Mouse (Mus musculus) liver, embryonic 12.5 days (tissue): ENCODE measurements at regions not wholly inside any gene's neighbourhood (a gene's known extent, or its start where the extent isn't known, plus 50 kb on each side); places are given as distances from the start of the nearest gene placed in this dataset.

Source experiments
- ATAC-seq: fragments of 200-750 bp; cut with Nextera tagmentation; 2 replicates; pipeline ENCODE4 v1.8.0; 2017; ENCODE audit warnings: moderate number of reproducible peaks, mild to moderate bottlenecking, moderate library complexity
- H3K27ac ChIP-seq: fragments of 300-500 bp; sonication (generic); 2 replicates; pipeline ENCODE4 v1.5.1; 2016; ENCODE audit warnings: mild to moderate bottlenecking
- H3K27me3 ChIP-seq: fragments of 300-500 bp; sonication (generic); replicated peaks from 2 replicates; pipeline ENCODE4 v1.6.1; 2016; ENCODE audit warnings: mild to moderate bottlenecking, moderate library complexity
- H3K36me3 ChIP-seq: fragments of 300-500 bp; sonication (generic); 2 replicates; pipeline ENCODE4 v1.6.1; 2016; ENCODE audit warnings: mild to moderate bottlenecking, moderate library complexity
- H3K4me1 ChIP-seq: fragments of 300-500 bp; sonication (generic); 2 replicates; pipeline ENCODE4 v1.6.1; 2016
- H3K4me2 ChIP-seq: fragments of 300-500 bp; sonication (generic); 2 replicates; pipeline ENCODE4 v1.6.1; 2016; ENCODE audit warnings: mild to moderate bottlenecking, moderate library complexity
- H3K4me3 ChIP-seq: fragments of 300-500 bp; sonication (generic); 2 replicates; pipeline ENCODE4 v1.5.1; 2016; ENCODE audit warnings: mild to moderate bottlenecking, moderate library complexity
- H3K9ac ChIP-seq: fragments of 300-500 bp; sonication (generic); 2 replicates; pipeline ENCODE4 v1.6.1; 2016; ENCODE audit warnings: mild to moderate bottlenecking, moderate library complexity
- H3K9me3 ChIP-seq: fragments of 300-500 bp; sonication (generic); replicated peaks from 2 replicates; pipeline ENCODE4 v1.6.1; 2016; ENCODE audit warnings: mild to moderate bottlenecking, moderate library complexity
- WGBS: fragments of 180-500 bp; shearing (Covaris S2); methylation state at CpG from one replicate; pipeline ENCODE4 v1.1.7; 2016; ENCODE audit not compliant: insufficient replicate concordance; 5-methylcytosine and 5-hydroxymethylcytosine counted together

- no peak for ATAC-seq
Measured at GRCm38 (mm10) chr11:19676514-19676913, 247.7 kb upstream of the Spred2 start.

DNA sequence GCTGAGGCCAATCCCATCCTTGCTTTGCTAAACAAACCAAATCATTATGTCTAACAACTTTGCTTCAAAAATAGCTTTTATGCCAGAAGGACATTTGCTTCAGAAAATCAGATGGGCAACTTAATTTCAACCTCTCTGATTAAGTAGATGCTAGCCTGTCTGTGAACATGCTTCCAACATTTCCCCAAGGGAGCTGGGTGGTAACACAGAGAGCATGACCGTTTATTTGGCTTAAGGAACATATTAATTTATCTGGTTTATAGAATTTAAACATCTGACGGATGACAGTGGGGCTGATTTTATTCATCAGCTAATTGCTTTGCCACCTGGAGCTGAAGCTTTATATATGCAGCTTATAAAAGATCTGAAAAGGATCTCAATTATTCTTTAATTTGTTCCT is 245.1 kb upstream of the Spred2 start:
- Histone ChIP-seq H3K9ac (no peak overlapping the region), H3K27me3 (no peaks in the 10 kb centered on the region), H3K4me2 (no peak overlapping the region), H3K4me1 (no peaks in the 10 kb centered on the region), H3K4me3 (no peak overlapping the region), H3K9me3 (no peaks in the 10 kb centered on the region), H3K27ac (no peak overlapping the region), H3K36me3 (no peaks in the 10 kb centered on the region)
- ATAC-seq, result no peak
- 59% methylated on average over 2 of the region's 2 CpGs for WGBS

More at GRCm38 (mm10) chr11:19676514-19676913, 247.7 kb upstream of the Spred2 start:
- 72% methylated on average over 1 of the region's 1 CpGs for WGBS
- no peaks in the 10 kb centered on the region for H3K36me3 ChIP-seq
- H3K9ac ChIP-seq, result no peak overlapping the region
- H3K4me3 ChIP-seq, result no peak overlapping the region
- no peaks in the 10 kb centered on the region for H3K27me3 ChIP-seq
- no peaks in the 10 kb centered on the region for H3K9me3 ChIP-seq
- H3K4me1 ChIP-seq, result no peaks in the 10 kb centered on the region
- H3K27ac ChIP-seq, result no peak overlapping the region
- H3K4me2 ChIP-seq, result no peak overlapping the region

GRCm38 (mm10) chr11:19679669-19680068 is 244.5 kb upstream of the Spred2 start:
- WGBS, result 73% methylated on average over 5 of the region's 5 CpGs

DNA sequence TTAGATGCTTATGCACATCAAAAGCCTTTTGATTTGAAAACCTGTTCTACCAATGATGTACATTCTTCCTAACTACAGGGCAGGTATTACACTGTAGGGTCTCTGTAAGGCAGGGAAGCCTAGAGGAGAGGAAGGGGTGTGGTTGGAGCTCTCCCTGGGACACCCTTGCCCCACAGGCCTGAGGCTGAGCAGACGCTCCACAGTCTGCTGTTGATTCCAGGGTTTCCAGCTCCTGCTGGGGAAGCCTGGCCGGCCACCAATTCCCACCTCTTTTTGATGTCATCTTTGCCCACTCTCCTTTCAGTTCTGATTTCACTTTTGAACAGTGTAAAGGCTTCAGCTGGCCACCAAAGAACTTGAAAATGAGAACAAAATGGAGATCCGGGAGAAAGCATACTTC is 223.0 kb upstream of the Spred2 start:
- H3K4me2 ChIP-seq, result no peak overlapping the region
- 57% methylated on average over 3 of the region's 3 CpGs for WGBS
- H3K4me3 ChIP-seq, result no peak overlapping the region
- no peaks in the 10 kb centered on the region for H3K27me3 ChIP-seq
- H3K36me3 ChIP-seq, result no peaks in the 10 kb centered on the region
- H3K9me3 ChIP-seq, result no peaks in the 10 kb centered on the region
- ATAC-seq, result no peak
- no peak overlapping the region for H3K27ac ChIP-seq
- H3K4me1 ChIP-seq, result no peaks in the 10 kb centered on the region
- H3K9ac ChIP-seq, result no peak overlapping the region

More at GRCm38 (mm10) chr11:19679669-19680068, 244.5 kb upstream of the Spred2 start:
- no peaks in the 10 kb centered on the region for H3K9me3 ChIP-seq
- ATAC-seq, result no peak
- no peaks in the 10 kb centered on the region for H3K27me3 ChIP-seq
- H3K4me3 ChIP-seq, result no peak overlapping the region
- H3K4me1 ChIP-seq, result no peaks in the 10 kb centered on the region
- no peak overlapping the region for H3K4me2 ChIP-seq
- H3K36me3 ChIP-seq, result no peaks in the 10 kb centered on the region
- H3K9ac ChIP-seq, result no peak overlapping the region
- H3K27ac ChIP-seq, result no peak overlapping the region

DNA sequence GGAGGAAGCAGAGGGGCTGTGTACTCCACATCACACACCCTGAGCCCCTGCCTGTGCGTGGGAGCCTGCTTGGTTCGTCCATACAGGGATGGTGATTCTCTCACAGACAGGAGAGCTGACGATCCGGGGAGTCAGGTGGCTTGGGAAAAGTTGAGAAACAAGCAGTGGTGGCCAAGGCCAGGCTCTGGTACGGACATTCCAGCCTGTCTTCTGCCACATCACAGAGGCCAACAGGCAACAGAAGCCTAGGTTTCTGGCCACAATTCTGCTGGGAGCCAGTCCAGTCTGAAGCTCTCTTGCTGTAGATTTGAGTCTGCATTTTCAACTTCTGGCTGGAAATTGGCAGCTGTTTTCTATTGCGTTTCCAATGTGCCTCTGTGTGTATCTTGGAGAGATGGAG is 215.4 kb upstream of the Spred2 start:
- Histone ChIP-seq H3K4me2 (no peak overlapping the region), H3K4me3 (no peak overlapping the region), H3K9ac (no peak overlapping the region), H3K27ac (no peak overlapping the region), H3K9me3 (no peaks in the 10 kb centered on the region), H3K4me1 (no peaks in the 10 kb centered on the region), H3K36me3 (no peaks in the 10 kb centered on the region), H3K27me3 (no peaks in the 10 kb centered on the region)
- no peak for ATAC-seq
- 77% methylated on average over 6 of the region's 6 CpGs for WGBS

GRCm38 (mm10) chr11:19709337-19709736 is 214.8 kb upstream of the Spred2 start:
- Histone ChIP-seq H3K9me3 (no peaks in the 10 kb centered on the region), H3K36me3 (no peaks in the 10 kb centered on the region), H3K4me2 (no peak overlapping the region), H3K27me3 (no peaks in the 10 kb centered on the region), H3K9ac (no peak overlapping the region), H3K27ac (no peak overlapping the region), H3K4me1 (no peaks in the 10 kb centered on the region), H3K4me3 (no peak overlapping the region)
- no peak for ATAC-seq
- WGBS, result 71% methylated on average over 8 of the region's 8 CpGs

DNA sequence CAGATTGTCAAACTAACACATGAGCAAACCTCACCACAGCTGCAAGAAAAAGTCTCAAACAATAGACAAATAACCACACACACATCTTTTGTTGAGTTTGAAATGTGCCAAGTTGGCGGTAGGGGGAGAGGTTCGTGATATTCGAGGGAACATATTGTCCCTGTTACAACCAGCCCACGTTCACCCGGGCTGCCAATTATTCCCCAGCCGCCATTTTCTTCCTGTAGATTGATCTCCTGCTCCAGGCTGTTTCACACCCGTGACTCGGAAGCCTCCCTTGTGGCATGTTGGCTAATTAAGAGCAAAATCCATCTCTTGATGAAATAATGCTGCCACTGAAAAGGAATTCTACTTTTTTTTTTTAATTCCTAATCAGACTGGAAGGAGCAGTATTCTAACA is 211.1 kb upstream of the Spred2 start:
- H3K4me1 ChIP-seq, result no peaks in the 10 kb centered on the region
- H3K27ac ChIP-seq, result no peak overlapping the region
- no peak for ATAC-seq
- 72% methylated on average over 8 of the region's 8 CpGs for WGBS
- H3K27me3 ChIP-seq, result no peaks in the 10 kb centered on the region
- H3K9ac ChIP-seq, result no peak overlapping the region
- no peaks in the 10 kb centered on the region for H3K36me3 ChIP-seq
- H3K9me3 ChIP-seq, result no peaks in the 10 kb centered on the region
- H3K4me2 ChIP-seq, result no peak overlapping the region
- no peak overlapping the region for H3K4me3 ChIP-seq

- 65% methylated on average over 20 of the region's 20 CpGs for WGBS
- H3K9me3 ChIP-seq, result no peaks in the 10 kb centered on the region
- H3K4me3 ChIP-seq, result no peak overlapping the region
- no peaks in the 10 kb centered on the region for H3K4me1 ChIP-seq
- no peaks in the 10 kb centered on the region for H3K36me3 ChIP-seq
- ATAC-seq, result no peak
- no peak overlapping the region for H3K4me2 ChIP-seq
- H3K27me3 ChIP-seq, result no peaks in the 10 kb centered on the region
- no peak overlapping the region for H3K9ac ChIP-seq
- no peak overlapping the region for H3K27ac ChIP-seq
Measured at GRCm38 (mm10) chr11:19713597-19713996, 210.6 kb upstream of the Spred2 start.

GRCm38 (mm10) chr11:19714211-19714610 is 210.0 kb upstream of the Spred2 start:
- Histone ChIP-seq H3K9me3 (no peaks in the 10 kb centered on the region), H3K4me2 (no peak overlapping the region), H3K4me1 (no peaks in the 10 kb centered on the region), H3K27ac (no peak overlapping the region), H3K4me3 (no peak overlapping the region), H3K27me3 (no peaks in the 10 kb centered on the region), H3K9ac (no peak overlapping the region), H3K36me3 (no peaks in the 10 kb centered on the region)
- ATAC-seq, result no peak
- WGBS, result 40% methylated on average over 5 of the region's 5 CpGs

DNA sequence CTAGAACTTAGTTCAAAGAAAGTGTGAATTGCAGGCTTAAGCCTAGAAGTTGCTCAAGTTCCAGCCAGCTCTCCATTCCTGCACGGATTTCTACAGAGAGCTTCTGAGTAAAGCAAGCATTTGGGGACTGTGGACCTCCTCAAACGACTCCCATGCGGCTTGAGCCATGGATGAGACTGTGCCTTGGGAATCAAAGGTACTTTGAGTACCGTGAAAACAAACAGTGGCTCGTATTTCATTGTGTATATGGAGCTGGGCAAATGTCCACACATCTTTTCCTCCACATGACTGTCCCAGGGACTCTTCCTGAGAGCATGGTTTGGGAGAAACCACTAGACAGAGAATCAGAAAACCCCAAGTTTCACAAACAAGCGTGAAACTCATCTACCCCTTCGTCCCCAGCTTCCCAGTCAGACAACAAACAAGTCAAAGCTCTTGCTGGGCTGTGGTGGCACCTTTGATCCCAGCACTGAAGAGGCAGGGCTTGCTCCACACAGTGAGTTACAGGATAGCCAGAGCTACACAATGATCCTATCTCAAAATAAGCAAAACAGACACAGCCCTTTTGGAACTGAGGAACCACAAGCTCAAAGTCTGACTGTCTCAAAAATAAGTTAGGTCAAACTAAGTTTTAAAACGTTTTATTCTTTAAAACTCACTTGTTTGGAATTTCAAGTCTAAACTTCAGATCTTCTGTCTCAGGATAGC is 209.1 kb upstream of the Spred2 start:
- Histone ChIP-seq H3K9ac (no peak overlapping the region), H3K4me1 (no peaks in the 10 kb centered on the region), H3K27me3 (no peaks in the 10 kb centered on the region), H3K27ac (peak overlapping the region; percentile 51; the same call in 1 of the 2 replicates), H3K4me2 (0 out of 2 replicates have a peak overlapping the region, but pooled peaks have one; percentile 8), H3K4me3 (no peak overlapping the region), H3K9me3 (no peaks in the 10 kb centered on the region), H3K36me3 (no peaks in the 10 kb centered on the region)
- peak; percentile 67 for ATAC-seq
- WGBS, result 30% methylated on average over 8 of the region's 8 CpGs

- 76% methylated on average over 9 of the region's 9 CpGs for WGBS
- no peak overlapping the region for H3K4me3 ChIP-seq
- no peak overlapping the region for H3K9ac ChIP-seq
- no peaks in the 10 kb centered on the region for H3K9me3 ChIP-seq
- no peak overlapping the region for H3K27ac ChIP-seq
- no peak for ATAC-seq
- H3K4me2 ChIP-seq, result no peak overlapping the region
- no peaks in the 10 kb centered on the region for H3K4me1 ChIP-seq
- H3K27me3 ChIP-seq, result no peaks in the 10 kb centered on the region
- H3K36me3 ChIP-seq, result no peaks in the 10 kb centered on the region
Measured at GRCm38 (mm10) chr11:19718165-19718564, 206.0 kb upstream of the Spred2 start.

- Histone ChIP-seq H3K9ac (no peak overlapping the region), H3K4me2 (no peak overlapping the region), H3K36me3 (no peaks in the 10 kb centered on the region), H3K9me3 (no peaks in the 10 kb centered on the region), H3K4me1 (no peaks in the 10 kb centered on the region), H3K4me3 (no peak overlapping the region), H3K27me3 (no peaks in the 10 kb centered on the region), H3K27ac (no peak overlapping the region)
- no peak for ATAC-seq
- WGBS, result 75% methylated on average over 8 of the region's 8 CpGs
Measured at GRCm38 (mm10) chr11:19729031-19729430, 195.1 kb upstream of the Spred2 start.

DNA sequence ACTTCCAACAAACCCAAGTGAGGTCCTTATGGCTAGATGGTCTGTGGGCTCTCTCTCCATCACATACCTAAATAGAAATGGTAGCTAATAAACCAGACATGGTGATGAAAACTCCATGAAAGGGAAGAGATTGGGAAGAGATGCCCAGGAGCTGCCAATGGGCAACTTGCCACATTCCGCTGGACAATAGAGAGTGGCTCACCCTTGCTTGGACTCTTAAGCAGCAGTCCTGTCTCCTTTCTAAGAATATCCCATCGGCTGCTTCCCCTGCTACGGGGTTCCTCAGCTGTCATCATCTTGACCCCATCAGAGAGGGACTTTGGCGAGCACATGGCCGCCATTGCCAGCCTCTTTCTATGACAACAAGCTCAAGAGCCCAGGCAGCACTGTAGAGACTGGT is 193.4 kb upstream of the Spred2 start:
- WGBS, result 67% methylated on average over 5 of the region's 5 CpGs

More for the DNA sequence above, 193.4 kb upstream of the Spred2 start:
- Histone ChIP-seq H3K4me2 (no peak overlapping the region), H3K27me3 (no peaks in the 10 kb centered on the region), H3K4me3 (no peak overlapping the region), H3K4me1 (no peaks in the 10 kb centered on the region), H3K27ac (no peak overlapping the region), H3K36me3 (no peaks in the 10 kb centered on the region), H3K9ac (no peak overlapping the region), H3K9me3 (no peaks in the 10 kb centered on the region)
- no peak for ATAC-seq
